Mouse (Mus musculus): ENCODE data around the gene Pde1c.

GRCm38 (mm10) chr6:56579568-56579967 lies 10.7 kb upstream of the Pde1c start:
- TF ChIP-seq CTCF (IDR thresholded peaks at IDR 0.05) (no peak), EP300 (IDR thresholded peaks at IDR 0.05) (no peak)

Data from lung, postnatal 0 days (tissue).